In the genomic region with DNA sequence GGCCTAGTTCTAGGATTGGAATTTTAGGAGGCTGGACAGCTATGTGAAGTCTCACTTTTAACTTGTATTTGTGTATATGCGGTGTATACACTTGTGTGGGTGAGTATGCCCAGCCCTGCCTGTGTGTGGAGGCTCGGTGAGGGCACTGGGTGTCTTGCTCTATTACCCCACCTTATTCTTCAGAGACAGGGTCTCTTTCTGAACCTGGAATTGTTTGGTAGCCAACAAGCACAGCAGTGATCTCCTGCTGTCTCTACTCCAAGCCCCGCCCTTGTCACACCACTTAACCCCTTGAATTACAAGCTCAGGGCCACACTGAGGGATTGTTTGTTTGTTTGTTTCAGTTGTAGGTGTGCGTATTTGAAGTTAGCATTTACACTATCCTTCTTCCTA, we compare ENCODE assay signal across 8 mouse cellular contexts. TPM values are rescaled to one million over a fixed set of nuclear protein-coding genes. Genes with fewer than 3 reads are reported as not detected.
DNase-seq lines count a peak whose midpoint lies in the region; ATAC-seq and TF ChIP-seq lines count a peak whose summit lies in the region.

No protein-coding gene starts in this region.

- WGBS in lung, embryonic 14.5 days, result 42% methylated on average over 4 of the region's 4 CpGs
- 51% methylated on average over 4 of the region's 4 CpGs for WGBS in embryonic facial prominence, embryonic 15.5 days
- 47% methylated on average over 4 of the region's 4 CpGs for WGBS in limb, embryonic 11.5 days

- H3K9me3 ChIP-seq in lung, embryonic 14.5 days (ENCODE audit: low read depth, low read length), result no peaks in the 10 kb centered on the region
- no peaks in the 10 kb centered on the region for H3K9me3 ChIP-seq in embryonic facial prominence, embryonic 15.5 days (replicated peaks)
- H3K9me3 ChIP-seq in limb, embryonic 11.5 days (ENCODE audit: control insufficient read depth, low read length), result no peaks in the 10 kb centered on the region

- ATAC-seq in lung, embryonic 14.5 days (ENCODE audit: insufficient read depth), result peak; percentile 28
- no peak for ATAC-seq in embryonic facial prominence, embryonic 15.5 days (ENCODE audit: insufficient number of reproducible peaks, low FRiP score, low TSS enrichment, low read depth)
- ATAC-seq in limb, embryonic 11.5 days (ENCODE audit: insufficient number of reproducible peaks, low FRiP score, low TSS enrichment, low read depth), result no peak
- no peak for ATAC-seq in monocyte, adult 5-6 weeks (replicated peaks; ENCODE audit: insufficient number of reproducible peaks, low FRiP score, low TSS enrichment, poor library complexity, severe bottlenecking)

- H3K4me1 ChIP-seq in lung, embryonic 14.5 days (ENCODE audit: insufficient read depth), result no peaks in the 10 kb centered on the region; the same call in 1 of the 2 replicates
- H3K4me1 ChIP-seq in embryonic facial prominence, embryonic 15.5 days, result peaks cover 26% of the 10 kb centered on the region
- peaks cover 12% of the 10 kb centered on the region for H3K4me1 ChIP-seq in limb, embryonic 11.5 days (ENCODE audit: control insufficient read depth, insufficient read depth, low read length)

- H3K36me3 ChIP-seq in lung, embryonic 14.5 days (ENCODE audit: insufficient read depth), result no peaks in the 10 kb centered on the region
- H3K36me3 ChIP-seq in embryonic facial prominence, embryonic 15.5 days, result no peaks in the 10 kb centered on the region
- H3K36me3 ChIP-seq in limb, embryonic 11.5 days (ENCODE audit: control insufficient read depth, insufficient read depth, low read length), result no peaks in the 10 kb centered on the region
- H3K36me3 ChIP-seq in myocyte (ENCODE audit: control insufficient read depth, insufficient read depth), result no peaks in the 10 kb centered on the region

- peak overlapping the region; percentile 76 for H3K9ac ChIP-seq in lung, embryonic 14.5 days
- peak overlapping the region; percentile 60; the same call in 1 of the 2 replicates for H3K9ac ChIP-seq in embryonic facial prominence, embryonic 15.5 days
- H3K9ac ChIP-seq in limb, embryonic 11.5 days (ENCODE audit: low read length), result peak overlapping the region; percentile 70

- H3K79me2 ChIP-seq in myocyte (ENCODE audit: control insufficient read depth, insufficient read depth), result no peaks in the 10 kb centered on the region

- no peak for TF ChIP-seq CTCF in lung, embryonic 14.5 days (IDR thresholded peaks at IDR 0.05; ENCODE audit: low read depth)

- DNase-seq in lung, embryonic 14.5 days, result no peak
- DNase-seq in lung, postnatal 25 days (ENCODE audit: low spot score), result no peak
- DNase-seq in limb, embryonic 11.5 days (ENCODE audit: low spot score), result no peak
- DNase-seq in ovary, postnatal 36 days (ENCODE audit: low spot score), result no peak
- no peak for DNase-seq in urinary bladder, adult 2 months (ENCODE audit: low spot score)

- peak overlapping the region; percentile 52 for H3K4me3 ChIP-seq in lung, embryonic 14.5 days (ENCODE audit: low read depth, low read length)
- peak overlapping the region; percentile 52 for H3K4me3 ChIP-seq in embryonic facial prominence, embryonic 15.5 days (replicated peaks)
- H3K4me3 ChIP-seq in limb, embryonic 11.5 days (ENCODE audit: low read depth, low read length), result peak overlapping the region; percentile 37
- H3K4me3 ChIP-seq in myocyte, result peak overlapping the region; percentile 58

- H3K4me2 ChIP-seq in lung, embryonic 14.5 days, result peak overlapping the region; percentile 98
- H3K4me2 ChIP-seq in embryonic facial prominence, embryonic 15.5 days (replicated peaks), result peak overlapping the region; percentile 94
- H3K4me2 ChIP-seq in limb, embryonic 11.5 days (ENCODE audit: low read depth, severe bottlenecking), result peak overlapping the region; percentile 86
- peak overlapping the region; percentile 89 for H3K4me2 ChIP-seq in myocyte (ENCODE audit: low read depth)

- TF ChIP-seq POLR2A in myocyte (IDR thresholded peaks at IDR 0.05; ENCODE audit: insufficient read length, low read depth), result no peak

- H3K27me3 ChIP-seq in lung, embryonic 14.5 days (ENCODE audit: insufficient read depth, low read length), result no peaks in the 10 kb centered on the region
- H3K27me3 ChIP-seq in embryonic facial prominence, embryonic 15.5 days, result no peaks in the 10 kb centered on the region
- no peaks in the 10 kb centered on the region for H3K27me3 ChIP-seq in limb, embryonic 11.5 days (ENCODE audit: control insufficient read depth, insufficient read depth, low read length)
- no peaks in the 10 kb centered on the region for H3K27me3 ChIP-seq in myocyte (ENCODE audit: control insufficient read depth, insufficient read depth, insufficient read length)

- H3K27ac ChIP-seq in lung, embryonic 14.5 days (ENCODE audit: low read depth), result no peak overlapping the region
- no peak overlapping the region for H3K27ac ChIP-seq in embryonic facial prominence, embryonic 15.5 days (replicated peaks)
- no peak overlapping the region for H3K27ac ChIP-seq in limb, embryonic 11.5 days (replicated peaks; ENCODE audit: low read depth, low read length)

- peak overlapping the region; percentile 29 for H3ac ChIP-seq in myocyte (ENCODE audit: control insufficient read depth, insufficient read length)

TF ChIP-seq in myocyte, 11 proteins besides CTCF, POLR2A, EP300 and RAD21:
- TF ChIP-seq TCF3 (IDR thresholded peaks at IDR 0.05; ENCODE audit: insufficient read length, low read depth) (no peak), REST (IDR thresholded peaks at IDR 0.05; ENCODE audit: insufficient read depth, insufficient read length) (no peak), CEBPB (IDR thresholded peaks at IDR 0.05; ENCODE audit: insufficient read depth, poor library complexity, severe bottlenecking) (no peak), POLR2AphosphoS2 (IDR thresholded peaks at IDR 0.05; ENCODE audit: insufficient read length, low read depth) (no peak), MYOD1 (IDR thresholded peaks at IDR 0.05; ENCODE audit: control insufficient read depth in 1 of 3, insufficient read length in 2 of 3, low read depth in 2 of 3) (no peak), USF1 (IDR thresholded peaks at IDR 0.05; ENCODE audit: low read depth) (no peak), MAX (IDR thresholded peaks at IDR 0.05; ENCODE audit: low read depth) (no peak), MYOG (IDR thresholded peaks at IDR 0.05; ENCODE audit: control insufficient read depth in 1 of 3, insufficient read depth in 1 of 3, insufficient read length in 2 of 3, low read depth in 2 of 3) (no peak), E2F4 (IDR thresholded peaks at IDR 0.05; ENCODE audit: insufficient read depth) (no peak), SRF (IDR thresholded peaks at IDR 0.05; ENCODE audit: control insufficient read depth, insufficient read length, low read depth) (no peak), TCF12 (IDR thresholded peaks at IDR 0.05; ENCODE audit: insufficient read depth, poor library complexity, severe bottlenecking) (no peak)

RNA-seq across cellular contexts. Expression of a gene that starts 0.4 kb away (rescaled TPM):
- polyA plus RNA-seq in lung, embryonic 14.5 days (2014; fragmentation: Nextera tagmentation; extraction: Ambion mirVana), result 4.3 and 5.4 TPM in 2 replicates
- polyA plus RNA-seq in embryonic facial prominence, embryonic 15.5 days (2015; fragmentation: Nextera tagmentation; extraction: Ambion mirVana), result 4.8 and 5.2 TPM in 2 replicates
- polyA plus RNA-seq in limb, embryonic 11.5 days (2014; fragmentation: Nextera tagmentation; extraction: Ambion mirVana), result 0.82 and 0.87 TPM in 2 replicates
- 6.5 TPM for polyA plus RNA-seq in myocyte (2012; fragmentation: generic; extraction: Trizol)
- polyA plus RNA-seq in urinary bladder, adult 2 months (2012; rRNA removed), result 16.6 and 19.7 TPM in 2 replicates
- 32.5 to 50.2 TPM (median 35.0 TPM) in 3 replicates for total RNA-seq in monocyte, adult 5-6 weeks (2017)

RNA-seq across cellular contexts. Expression of a gene that starts 4.8 kb away (rescaled TPM):
- 1.9 and 2.0 TPM in 2 replicates for polyA plus RNA-seq in lung, embryonic 14.5 days (2014; fragmentation: Nextera tagmentation; extraction: Ambion mirVana)
- 2.8 and 3.3 TPM in 2 replicates for polyA plus RNA-seq in embryonic facial prominence, embryonic 15.5 days (2015; fragmentation: Nextera tagmentation; extraction: Ambion mirVana)
- 0.89 and 1.4 TPM in 2 replicates for polyA plus RNA-seq in limb, embryonic 11.5 days (2014; fragmentation: Nextera tagmentation; extraction: Ambion mirVana)
- 1.5 TPM for polyA plus RNA-seq in myocyte (2012; fragmentation: generic; extraction: Trizol)
- polyA plus RNA-seq in urinary bladder, adult 2 months (2012; rRNA removed), result 0.59 and 0.83 TPM in 2 replicates
- 9.1 to 38.2 TPM (median 26.6 TPM) in 3 replicates for total RNA-seq in monocyte, adult 5-6 weeks (2017)

RNA-seq across cellular contexts. Expression of a gene that starts 16.7 kb away (rescaled TPM):
- 2.4 and 2.6 TPM in 2 replicates for polyA plus RNA-seq in lung, embryonic 14.5 days (2014; fragmentation: Nextera tagmentation; extraction: Ambion mirVana)
- 5.2 and 5.8 TPM in 2 replicates for polyA plus RNA-seq in embryonic facial prominence, embryonic 15.5 days (2015; fragmentation: Nextera tagmentation; extraction: Ambion mirVana)
- polyA plus RNA-seq in limb, embryonic 11.5 days (2014; fragmentation: Nextera tagmentation; extraction: Ambion mirVana), result 2.3 and 2.6 TPM in 2 replicates
- polyA plus RNA-seq in myocyte (2012; fragmentation: generic; extraction: Trizol), result 6.5 TPM
- 29.0 and 37.2 TPM in 2 replicates for polyA plus RNA-seq in urinary bladder, adult 2 months (2012; rRNA removed)
- 12.8 to 29.3 TPM (median 15.5 TPM) in 3 replicates for total RNA-seq in monocyte, adult 5-6 weeks (2017)

RNA-seq across cellular contexts. Expression of a gene that starts 40.4 kb away (rescaled TPM):
- polyA plus RNA-seq in lung, embryonic 14.5 days (2014; fragmentation: Nextera tagmentation; extraction: Ambion mirVana), result 202 and 205 TPM in 2 replicates
- polyA plus RNA-seq in embryonic facial prominence, embryonic 15.5 days (2015; fragmentation: Nextera tagmentation; extraction: Ambion mirVana), result 198 and 212 TPM in 2 replicates
- polyA plus RNA-seq in limb, embryonic 11.5 days (2014; fragmentation: Nextera tagmentation; extraction: Ambion mirVana), result 216 and 218 TPM in 2 replicates
- 132 TPM for polyA plus RNA-seq in myocyte (2012; fragmentation: generic; extraction: Trizol)
- 69.8 and 72.9 TPM in 2 replicates for polyA plus RNA-seq in urinary bladder, adult 2 months (2012; rRNA removed)
- total RNA-seq in monocyte, adult 5-6 weeks (2017), result 20.1 to 33.9 TPM (median 25.9 TPM) in 3 replicates

RNA-seq across cellular contexts. Expression of a gene that starts 40.5 kb away (rescaled TPM):
- 151 and 167 TPM in 2 replicates for polyA plus RNA-seq in lung, embryonic 14.5 days (2014; fragmentation: Nextera tagmentation; extraction: Ambion mirVana)
- polyA plus RNA-seq in embryonic facial prominence, embryonic 15.5 days (2015; fragmentation: Nextera tagmentation; extraction: Ambion mirVana), result 97.2 and 98.7 TPM in 2 replicates
- polyA plus RNA-seq in limb, embryonic 11.5 days (2014; fragmentation: Nextera tagmentation; extraction: Ambion mirVana), result 181 and 182 TPM in 2 replicates
- 34.7 TPM for polyA plus RNA-seq in myocyte (2012; fragmentation: generic; extraction: Trizol)
- 17.3 and 24.3 TPM in 2 replicates for polyA plus RNA-seq in urinary bladder, adult 2 months (2012; rRNA removed)
- 17.6 to 79.8 TPM (median 33.5 TPM) in 3 replicates for total RNA-seq in monocyte, adult 5-6 weeks (2017)
